Mouse (Mus musculus) right cerebral cortex, adult 2 months (tissue): ENCODE results near the gene Rtn4rl1.
A peak's percentile ranks its signal among the peaks of the same experiment; 100 is the strongest.
"Not testable (repeated sequence)": the region's sequence is repeated elsewhere in the genome, so short reads cannot be mapped to it uniquely, and the experiment has no call there.

ENCODE experiments used
- DNase-seq, 2 experiments: peaks; one replicate each; pipeline ENCODE4 v3.0.0; 2021 to 2022; ENCODE audit warnings: low spot score in 2 of 2

Gene Rtn4rl1

DNA sequence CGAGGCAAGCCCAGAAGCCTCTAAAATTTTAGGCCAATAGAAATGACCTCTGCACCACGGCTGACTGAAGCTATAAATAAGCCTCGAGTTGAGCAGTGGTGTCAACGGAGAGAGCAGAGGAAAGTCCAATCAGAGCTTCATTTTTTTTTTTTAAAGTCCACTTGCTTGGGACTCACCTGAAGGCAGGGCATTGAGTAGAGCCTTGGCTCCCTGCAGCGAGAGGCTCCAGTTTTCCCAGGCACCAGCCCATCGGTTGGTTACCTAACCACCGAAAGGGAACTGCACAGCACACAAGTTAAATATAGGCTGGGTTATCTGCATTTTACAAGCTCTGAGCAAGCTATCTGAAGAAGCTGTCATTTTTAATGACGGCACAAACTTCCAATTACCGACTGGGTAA, 101.3 kb downstream of the Rtn4rl1 start:
- DNase-seq, result no peak

DNA sequence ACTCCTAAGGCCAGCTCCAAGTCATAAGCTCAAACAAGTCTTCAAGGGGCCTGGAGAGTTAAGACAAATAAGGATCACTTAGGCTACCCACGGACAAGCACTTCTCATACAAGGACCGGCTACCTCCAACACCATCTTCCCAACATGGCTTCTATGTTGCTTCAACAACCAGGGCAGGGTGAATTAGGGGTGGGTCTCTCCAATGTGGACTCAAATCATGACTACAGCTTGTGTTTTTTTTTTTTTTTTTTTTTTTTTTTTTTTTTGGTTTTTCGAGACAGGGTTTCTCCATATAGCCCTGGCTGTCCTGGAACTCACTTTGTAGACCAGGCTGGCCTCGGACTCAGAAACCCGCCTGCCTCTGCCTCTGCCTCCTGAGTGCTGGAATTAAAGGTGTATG, 102.0 kb downstream of the Rtn4rl1 start:
- not testable (repeated sequence) for DNase-seq

DNA sequence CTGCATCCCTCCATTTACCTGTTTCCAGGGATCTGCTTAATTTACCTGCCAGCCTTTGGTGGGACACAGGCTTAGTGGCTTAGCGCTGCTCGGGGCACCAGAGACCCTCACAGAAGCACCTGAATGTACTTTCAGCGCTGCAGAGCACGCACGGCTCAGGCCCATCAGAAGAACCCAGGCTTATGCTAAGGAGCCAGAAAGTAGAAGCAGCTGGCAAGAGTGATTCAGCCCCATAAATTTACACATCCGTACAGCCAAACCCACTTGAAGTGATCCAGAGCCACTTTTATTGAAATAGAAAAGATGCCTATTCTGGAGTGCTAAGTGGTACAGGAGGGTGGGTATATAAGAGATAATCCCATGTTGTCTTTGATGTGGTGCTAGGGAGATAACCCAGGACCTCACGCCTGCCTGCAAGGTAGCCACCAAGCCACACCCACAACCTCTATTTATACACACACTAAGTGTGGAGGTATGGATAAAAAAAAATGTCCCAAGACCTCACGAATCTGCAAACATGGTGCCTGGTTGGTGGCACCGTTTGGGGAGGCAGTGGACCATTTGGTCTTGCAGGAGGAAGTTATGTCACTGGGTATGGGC, 102.9 kb downstream of the Rtn4rl1 start:
- DNase-seq, result peak in 1 of 2 experiments; percentile 40

DNA sequence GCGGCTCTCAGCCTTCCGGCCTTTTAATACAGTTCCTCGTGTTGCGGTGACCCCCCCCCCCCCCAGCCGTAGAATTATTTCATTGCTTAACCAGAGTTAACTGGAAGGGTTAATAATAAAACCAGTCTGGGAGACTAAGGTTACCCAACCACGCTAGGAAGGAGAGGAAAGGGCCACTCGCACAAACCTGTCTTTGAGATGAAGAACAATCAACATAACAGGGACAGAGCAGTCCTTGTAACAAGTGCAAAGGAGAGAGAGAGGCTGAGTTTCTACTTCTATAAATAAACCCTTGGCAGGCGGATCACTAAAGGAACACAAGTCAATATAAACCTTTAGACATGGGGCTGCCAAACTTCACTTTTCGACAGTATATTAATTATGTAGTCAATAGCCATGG, 104.0 kb downstream of the Rtn4rl1 start:
- no peak for DNase-seq

DNA sequence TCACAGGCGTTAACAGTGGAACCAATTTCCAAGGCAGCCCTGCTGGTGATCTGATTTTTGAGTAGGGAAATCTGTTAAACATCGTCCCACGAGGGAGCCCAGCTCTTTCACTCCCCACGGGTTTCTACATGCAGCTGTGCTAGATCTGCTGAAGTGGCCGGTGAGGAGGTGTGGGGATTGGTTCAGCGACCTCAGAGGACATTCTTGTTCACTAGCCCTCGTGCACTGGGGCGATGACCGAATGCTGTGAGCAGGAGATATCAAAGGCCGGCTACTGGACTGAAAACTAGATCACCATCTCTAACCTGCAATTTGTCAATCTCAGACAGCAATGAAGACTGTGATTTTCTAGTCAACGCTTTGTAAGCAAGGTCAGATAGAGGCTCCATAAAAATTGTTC, 104.9 kb downstream of the Rtn4rl1 start:
- no peak for DNase-seq

DNA sequence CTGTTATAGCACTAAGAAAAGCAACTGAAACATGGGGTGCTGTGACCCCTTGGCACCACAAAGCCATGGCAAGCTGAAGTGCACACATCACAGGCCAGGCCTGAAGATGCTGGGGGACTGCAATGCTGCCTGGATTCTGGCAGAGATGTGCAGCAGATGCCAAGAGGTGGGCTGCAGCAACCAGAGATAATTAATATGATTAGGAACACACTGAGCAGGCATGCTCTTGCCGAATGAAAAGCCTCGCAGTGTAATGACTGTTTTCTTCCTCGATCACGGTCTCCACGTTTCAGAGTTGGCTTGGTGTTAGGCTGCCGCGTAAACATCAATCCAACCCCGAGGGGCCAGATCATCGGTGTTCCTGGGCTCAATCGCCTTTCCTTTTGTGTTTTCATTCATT, 106.2 kb downstream of the Rtn4rl1 start:
- no peak for DNase-seq

DNA sequence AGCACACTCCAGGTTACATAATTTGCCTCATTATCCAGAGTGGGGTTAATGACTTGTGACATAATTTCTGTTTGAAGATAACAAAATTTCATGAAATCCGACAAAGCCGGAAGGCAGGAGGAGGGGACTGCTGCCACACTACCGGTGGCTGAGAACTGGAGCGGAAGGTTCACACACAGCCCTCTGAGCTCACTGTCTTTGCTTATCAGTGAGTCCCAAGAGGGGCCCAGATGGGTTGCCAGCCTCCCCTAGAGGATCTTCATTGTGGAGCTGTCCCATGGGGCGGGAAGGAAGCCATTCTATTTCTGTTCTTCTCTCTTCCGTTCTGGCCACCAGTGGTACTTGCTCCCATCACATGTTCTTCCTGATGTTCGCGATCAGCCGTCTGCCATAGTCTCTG, 107.4 kb downstream of the Rtn4rl1 start:
- DNase-seq, result no peak

DNA sequence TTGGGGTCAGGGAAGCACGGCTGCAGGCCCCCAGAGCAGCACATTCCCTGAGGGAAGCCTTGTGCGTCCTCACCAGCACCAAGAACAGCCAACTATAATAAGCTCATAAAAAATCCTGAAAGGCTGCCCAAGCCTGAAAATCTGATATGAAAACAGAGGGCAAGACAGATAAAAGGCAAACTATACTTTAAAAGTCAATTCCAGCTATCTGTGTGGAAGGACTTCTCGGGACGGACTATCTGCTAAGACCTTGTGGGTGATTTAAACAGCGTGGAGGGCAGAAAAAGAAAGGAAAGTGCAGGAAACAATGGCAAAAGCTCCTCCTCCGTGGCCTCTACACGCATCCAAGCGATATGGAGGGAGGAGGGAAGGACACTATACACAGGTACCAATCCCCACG, 111.2 kb downstream of the Rtn4rl1 start:
- DNase-seq, result no peak

DNA sequence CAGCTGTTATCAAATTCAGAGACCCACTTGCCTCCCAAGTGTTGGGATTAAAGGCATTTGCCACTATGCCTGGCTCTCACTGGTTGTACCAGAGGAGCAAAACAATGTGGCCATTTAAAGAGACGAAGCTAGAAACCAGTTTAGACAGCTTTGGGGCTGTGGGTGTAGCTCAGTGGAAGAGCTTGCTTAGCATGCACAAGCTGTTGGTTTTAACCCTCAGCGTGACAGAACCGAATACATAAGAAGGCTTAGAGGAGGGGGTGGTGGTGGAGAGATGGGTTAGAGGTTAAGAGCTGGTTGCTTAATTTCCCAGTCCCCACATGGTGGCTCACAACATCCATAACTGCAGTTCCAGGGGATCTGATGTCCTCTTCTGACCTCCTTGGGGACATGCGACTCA, 115.1 kb downstream of the Rtn4rl1 start:
- no peak for DNase-seq

DNA sequence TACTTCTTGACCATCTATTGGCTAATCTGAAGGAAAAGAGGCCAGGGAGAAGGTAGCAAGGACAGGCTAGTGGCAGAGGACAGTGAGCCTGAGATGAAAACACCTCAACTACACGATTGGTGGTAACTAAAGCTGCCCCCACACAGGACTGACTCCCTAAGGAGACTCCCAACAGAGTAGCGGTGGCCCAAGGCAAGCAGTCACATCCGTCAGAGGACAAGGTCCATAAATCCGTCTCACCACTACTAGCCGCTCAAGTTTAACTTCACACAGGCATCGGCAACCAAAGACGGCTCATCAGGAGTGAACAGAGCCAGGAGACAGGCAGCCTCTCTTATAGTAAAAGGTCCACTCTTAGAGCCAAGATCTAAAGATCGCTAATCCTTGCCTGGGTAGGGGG, 117.2 kb downstream of the Rtn4rl1 start:
- DNase-seq, result no peak

DNA sequence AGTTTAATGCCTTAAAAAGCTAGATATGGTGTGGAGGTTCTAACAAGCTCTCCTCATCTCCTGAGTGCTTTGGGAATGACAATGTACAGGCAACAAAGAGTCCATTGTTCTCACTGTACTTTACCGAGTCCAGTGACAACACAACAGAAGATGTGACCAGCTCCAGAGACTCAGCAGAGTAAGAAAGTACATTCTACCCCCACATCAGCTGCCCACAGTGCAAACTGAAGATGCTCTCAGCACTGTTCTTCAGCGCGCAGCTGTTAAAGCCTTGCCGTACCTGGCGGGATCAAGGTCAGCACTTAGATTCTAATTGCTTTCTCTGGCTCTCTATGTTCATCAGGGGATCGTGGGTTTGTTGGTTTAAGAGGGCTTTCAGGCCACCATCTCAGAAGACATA, 118.2 kb downstream of the Rtn4rl1 start:
- DNase-seq, result no peak

DNA sequence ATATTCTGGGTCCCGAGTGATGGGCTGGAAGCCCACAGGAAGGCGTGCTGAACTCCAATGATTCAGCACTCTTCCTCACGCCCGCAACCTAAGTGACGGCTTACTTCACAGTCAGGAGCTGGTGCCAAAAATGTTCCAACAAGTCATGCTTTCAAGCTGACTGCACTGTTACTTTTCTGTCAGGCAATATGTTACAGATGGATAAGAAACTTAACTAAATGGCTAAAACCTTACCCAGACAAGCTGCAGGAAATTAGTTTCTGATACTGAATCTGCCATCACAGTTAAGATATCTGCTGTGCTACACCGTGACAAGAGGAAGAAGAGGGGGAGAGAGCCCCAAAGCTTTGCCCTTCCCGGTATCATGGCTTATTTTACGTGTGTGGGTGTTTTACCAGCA, 120.3 kb downstream of the Rtn4rl1 start:
- peak; percentile 50 to 56 for DNase-seq
